Mouse (Mus musculus) stomach, embryonic 14.5 days (tissue): ENCODE measurements around the gene Hyal3. TPM values are rescaled to one million over a fixed set of nuclear protein-coding genes. Genes with fewer than 3 reads are reported as not detected.

ENCODE experiments used
- ATAC-seq: fragments of 200-750 bp; cut with Nextera tagmentation; 2 replicates; pipeline ENCODE4 v1.8.0; 2017; ENCODE audit warnings: low read depth, moderate TSS enrichment; ENCODE audit not compliant: insufficient number of reproducible peaks, insufficient read depth, low FRiP score
- H3K27ac ChIP-seq: fragments of 300-500 bp; sonication (generic); 2 replicates; pipeline ENCODE4 v1.5.1; 2014; ENCODE audit warnings: mild to moderate bottlenecking, low read length, moderate library complexity, mixed read lengths
- H3K27me3 ChIP-seq: fragments of 300-500 bp; sonication (generic); 2 replicates; pipeline ENCODE4 v1.6.1; 2014; ENCODE audit warnings: low read length, control low read depth, mixed read lengths; ENCODE audit not compliant: control insufficient read depth, insufficient read depth
- H3K36me3 ChIP-seq: fragments of 300-500 bp; sonication (generic); 2 replicates; pipeline ENCODE4 v1.6.1; 2014; ENCODE audit warnings: mild to moderate bottlenecking, control low read depth, low read length, moderate library complexity, mixed read lengths; ENCODE audit not compliant: control insufficient read depth, insufficient read depth
- H3K4me1 ChIP-seq: fragments of 300-500 bp; sonication (generic); 2 replicates; pipeline ENCODE4 v1.6.1; 2014; ENCODE audit warnings: low read length, control low read depth, mixed read lengths; ENCODE audit not compliant: control insufficient read depth, insufficient read depth
- H3K4me2 ChIP-seq: fragments of 300-500 bp; sonication (generic); replicated peaks from 2 replicates; pipeline ENCODE4 v1.6.1; 2014; ENCODE audit warnings: low read depth, low read length, control low read depth
- H3K4me3 ChIP-seq: fragments of 300-500 bp; sonication (generic); 2 replicates; pipeline ENCODE4 v1.5.1; 2014; ENCODE audit warnings: low read depth, low read length, control low read depth
- H3K9ac ChIP-seq: fragments of 300-500 bp; sonication (generic); replicated peaks from 2 replicates; pipeline ENCODE4 v1.6.1; 2014; ENCODE audit warnings: low read depth, mild to moderate bottlenecking, control low read depth, low read length, moderate library complexity, mixed read lengths
- H3K9me3 ChIP-seq: fragments of 300-500 bp; sonication (generic); 2 replicates; pipeline ENCODE4 v1.6.1; 2016; ENCODE audit warnings: low read depth, low read length, control low read depth; ENCODE audit not compliant: control insufficient read depth
- WGBS: fragments of 180-500 bp; shearing (Covaris S2); extraction: QIAGEN DNeasy Blood & Tissue Kit; methylation state at CpG from one replicate; pipeline ENCODE4 v1.1.7; 2014; 5-methylcytosine and 5-hydroxymethylcytosine counted together
- polyA plus RNA-seq: library from polyadenylated mRNA; unstranded; fragments of >200 nt; fragmentation: Nextera tagmentation; extraction: Ambion mirVana; gene quantifications from 2 replicates; pipeline ENCODE4 v1.2.1, GENCODE M21; 2014

Hyal3 gene
- polyA plus RNA-seq, 1 experiment from 2014 or later: 1.4 TPM

- no peaks in the 10 kb centered on the region for H3K27me3 ChIP-seq
- H3K4me2 ChIP-seq: peak overlapping the region; percentile 94; the same call in 1 of the 2 replicates
- no peak overlapping the region; the same call in 1 of the 2 replicates for H3K27ac ChIP-seq
- ATAC-seq: no peak
- no peaks in the 10 kb centered on the region for H3K9me3 ChIP-seq
- H3K9ac ChIP-seq: no peak overlapping the region
- peaks cover 23% of the 10 kb centered on the region for H3K4me1 ChIP-seq
- H3K4me3 ChIP-seq: no peak overlapping the region
- 92% methylated on average over 14 of the region's 14 CpGs for WGBS
- H3K36me3 ChIP-seq: no peaks in the 10 kb centered on the region; the same call in 1 of the 2 replicates
Measured at GRCm38 (mm10) chr9:107579023-107579900, 1.4 kb upstream of the Hyal3 start.

- Histone ChIP-seq H3K27ac (peak overlapping the region; percentile 92; the same call in 1 of the 2 replicates), H3K4me2 (peak overlapping the region; percentile 94), H3K9me3 (no peaks in the 10 kb centered on the region), H3K36me3 (no peaks in the 10 kb centered on the region; the same call in 1 of the 2 replicates), H3K4me1 (peaks cover 19% of the 10 kb centered on the region), H3K9ac (peak overlapping the region; percentile 74), H3K4me3 (peak overlapping the region; percentile 52), H3K27me3 (no peaks in the 10 kb centered on the region)
- ATAC-seq: no peak
- WGBS: 62% methylated on average over 4 of the region's 4 CpGs
Measured at GRCm38 (mm10) chr9:107581584-107581983, 966 bp downstream of the Hyal3 start.

- ATAC-seq: no peak
- 83% methylated on average over 7 of the region's 7 CpGs for WGBS
- Histone ChIP-seq H3K4me2 (no peak overlapping the region), H3K36me3 (no peaks in the 10 kb centered on the region; the same call in 1 of the 2 replicates), H3K27ac (no peak overlapping the region), H3K27me3 (no peaks in the 10 kb centered on the region), H3K4me1 (peaks cover 12% of the 10 kb centered on the region; the same call in 1 of the 2 replicates), H3K4me3 (no peak overlapping the region), H3K9ac (no peak overlapping the region), H3K9me3 (no peaks in the 10 kb centered on the region)
Measured at GRCm38 (mm10) chr9:107582509-107583062, 2.0 kb downstream of the Hyal3 start.

- Histone ChIP-seq H3K4me2 (no peak overlapping the region), H3K27me3 (no peaks in the 10 kb centered on the region), H3K9ac (no peak overlapping the region), H3K4me1 (peaks cover 11% of the 10 kb centered on the region), H3K4me3 (no peak overlapping the region), H3K36me3 (no peaks in the 10 kb centered on the region; the same call in 1 of the 2 replicates), H3K9me3 (no peaks in the 10 kb centered on the region), H3K27ac (no peak overlapping the region)
- no peak for ATAC-seq
- WGBS: 90% methylated on average over 14 of the region's 14 CpGs
Measured at GRCm38 (mm10) chr9:107583174-107583573, 2.6 kb downstream of the Hyal3 start.

- Histone ChIP-seq H3K4me2 (no peak overlapping the region), H3K9me3 (no peaks in the 10 kb centered on the region), H3K4me1 (peaks cover 13% of the 10 kb centered on the region), H3K4me3 (no peak overlapping the region), H3K36me3 (peaks cover 19% of the 10 kb centered on the region), H3K27ac (no peak overlapping the region), H3K27me3 (no peaks in the 10 kb centered on the region), H3K9ac (no peak overlapping the region)
- ATAC-seq: no peak
- 85% methylated on average over 5 of the region's 5 CpGs for WGBS
Measured at GRCm38 (mm10) chr9:107586504-107586903, 5.9 kb downstream of the Hyal3 start.

- H3K9ac ChIP-seq: peak within 1 kb of the TSS; percentile 61
- no peak within 1 kb of the TSS for H3K27ac ChIP-seq
- H3K27me3 ChIP-seq: no peaks in the 10 kb centered on the region
- ATAC-seq: peak; percentile 98
- H3K36me3 ChIP-seq: peaks cover 26% of the 10 kb centered on the region
- H3K9me3 ChIP-seq: no peaks in the 10 kb centered on the region
- peak within 1 kb of the TSS; percentile 78 for H3K4me2 ChIP-seq
- H3K4me1 ChIP-seq: peaks cover 10% of the 10 kb centered on the region
- WGBS: 12% methylated on average over 46 of the region's 46 CpGs
- H3K4me3 ChIP-seq: peak within 1 kb of the TSS; percentile 69
Measured at GRCm38 (mm10) chr9:107586974-107587832, 6.6 kb downstream of the Hyal3 start, which contains the start of gene Ifrd2. TSS of gene Ifrd2 (plus strand) at chr9:107587642.

GRCm38 (mm10) chr9:107587833-107588639, 7.4 kb downstream of the Hyal3 start:
- Histone ChIP-seq H3K4me2 (peak overlapping the region; percentile 78), H3K27me3 (no peaks in the 10 kb centered on the region), H3K27ac (no peak overlapping the region), H3K4me1 (peaks cover 10% of the 10 kb centered on the region), H3K36me3 (peaks cover 32% of the 10 kb centered on the region), H3K4me3 (peak overlapping the region; percentile 69), H3K9ac (peak overlapping the region; percentile 61), H3K9me3 (no peaks in the 10 kb centered on the region)
- ATAC-seq: no peak
- WGBS: 3% methylated on average over 33 of the region's 33 CpGs
